ENCODE assay signal across 9 mouse cellular contexts in genomic region chr9:48694616-48695061, GRCm38 (mm10).
A peak's percentile ranks its signal among the peaks of the same experiment; 100 is the strongest.
DNase-seq lines count a peak whose midpoint lies in the region; ATAC-seq lines count a peak whose summit lies in the region.
"Had no signal": no experiment of that assay in that cellular context is flagged by ENCODE, and none has a peak within 500 bp of the region (broad histone marks: within the 10 kb centered on the region; RNA-seq: fewer than 3 reads in every experiment).

No protein-coding gene starts in this region.

- H3K4me3 ChIP-seq in hindbrain, embryonic 11.5 days (ENCODE audit: low read depth, low read length) = no peak overlapping the region
- H3K4me3 ChIP-seq in hindbrain, embryonic 13.5 days = no peak overlapping the region
- H3K4me3 ChIP-seq in embryonic facial prominence, embryonic 10.5 days = no peak overlapping the region; the same call in 1 of the 2 replicates
- H3K4me3 ChIP-seq in kidney, embryonic 16.5 days (ENCODE audit: low read length) = no peak overlapping the region

- peak; percentile 66; the same call in 1 of the 2 replicates for ATAC-seq in hindbrain, embryonic 11.5 days (ENCODE audit: low FRiP score)
- no peak for ATAC-seq in hindbrain, embryonic 13.5 days (ENCODE audit: low FRiP score)
- ATAC-seq in kidney, embryonic 16.5 days (ENCODE audit: low FRiP score, low TSS enrichment) = peak; percentile 77; the same call in 1 of the 2 replicates
- no peak for ATAC-seq in erythroid progenitor cell, adult 5-6 weeks (replicated peaks; ENCODE audit: low FRiP score, poor library complexity, severe bottlenecking)

- 2% methylated on average over 10 of the region's 10 CpGs for WGBS in hindbrain, embryonic 11.5 days
- 6% methylated on average over 10 of the region's 10 CpGs for WGBS in hindbrain, embryonic 13.5 days
- 3% methylated on average over 10 of the region's 10 CpGs for WGBS in embryonic facial prominence, embryonic 10.5 days
- 10% methylated on average over 10 of the region's 10 CpGs for WGBS in kidney, embryonic 16.5 days

- DNase-seq in hindbrain, embryonic 11.5 days (ENCODE audit: low spot score) = peak; percentile 59
- DNase-seq in embryonic facial prominence, embryonic 10.5 days (ENCODE audit: low spot score) = peak; percentile 67
- DNase-seq in lung, postnatal 36 days = peak; percentile 57
- DNase-seq in T-cell, adult 2 months (ENCODE audit: low spot score) = no peak
- DNase-seq in frontal cortex, postnatal 36 days (ENCODE audit: low spot score in 2 of 2) = no peak
- DNase-seq: thymus, postnatal 14 days had no signal

- peaks cover 24% of the 10 kb centered on the region for H3K4me1 ChIP-seq in hindbrain, embryonic 11.5 days (replicated peaks; ENCODE audit: control insufficient read depth, insufficient read depth, low read length)
- peaks cover 41% of the 10 kb centered on the region for H3K4me1 ChIP-seq in hindbrain, embryonic 13.5 days (replicated peaks)
- peaks cover 64% of the 10 kb centered on the region for H3K4me1 ChIP-seq in embryonic facial prominence, embryonic 10.5 days
- peaks cover 26% of the 10 kb centered on the region for H3K4me1 ChIP-seq in kidney, embryonic 16.5 days (ENCODE audit: insufficient read depth, low read length)

- no peaks in the 10 kb centered on the region for H3K9me3 ChIP-seq in hindbrain, embryonic 11.5 days (ENCODE audit: control insufficient read depth, low read length)
- no peaks in the 10 kb centered on the region for H3K9me3 ChIP-seq in hindbrain, embryonic 13.5 days
- no peaks in the 10 kb centered on the region for H3K9me3 ChIP-seq in embryonic facial prominence, embryonic 10.5 days
- no peaks in the 10 kb centered on the region for H3K9me3 ChIP-seq in kidney, embryonic 16.5 days (ENCODE audit: low read length)

- H3K27ac ChIP-seq in hindbrain, embryonic 11.5 days (ENCODE audit: low read depth, low read length) = peak overlapping the region; percentile 19
- no peak overlapping the region for H3K27ac ChIP-seq in hindbrain, embryonic 13.5 days
- peak overlapping the region; percentile 79 for H3K27ac ChIP-seq in embryonic facial prominence, embryonic 10.5 days (replicated peaks)
- 0 out of 2 replicates have a peak overlapping the region, but pooled peaks have one; percentile 12 for H3K27ac ChIP-seq in kidney, embryonic 16.5 days (ENCODE audit: low read length)

- H3K27me3 ChIP-seq in hindbrain, embryonic 11.5 days (ENCODE audit: control insufficient read depth, insufficient read depth, low read length) = no peaks in the 10 kb centered on the region
- H3K27me3 ChIP-seq in hindbrain, embryonic 13.5 days = 0 out of 2 replicates have a peak, but pooled peaks cover 12% of the 10 kb centered on the region
- H3K27me3 ChIP-seq in embryonic facial prominence, embryonic 10.5 days (replicated peaks; ENCODE audit: low read depth, poor library complexity, severe bottlenecking) = 0 out of 2 replicates have a peak, but pooled peaks cover 6% of the 10 kb centered on the region
- peaks cover 3% of the 10 kb centered on the region; the same call in 1 of the 2 replicates for H3K27me3 ChIP-seq in kidney, embryonic 16.5 days (ENCODE audit: insufficient read depth, low read length)

- no peak overlapping the region for H3K9ac ChIP-seq in hindbrain, embryonic 11.5 days (ENCODE audit: low read depth, low read length)
- H3K9ac ChIP-seq in hindbrain, embryonic 13.5 days = no peak overlapping the region
- peak overlapping the region; percentile 38; the same call in 1 of the 2 replicates for H3K9ac ChIP-seq in kidney, embryonic 16.5 days (replicated peaks; ENCODE audit: low read length)

- no peaks in the 10 kb centered on the region for H3K36me3 ChIP-seq in hindbrain, embryonic 11.5 days (ENCODE audit: control insufficient read depth, insufficient read depth, low read length)
- H3K36me3 ChIP-seq in hindbrain, embryonic 13.5 days = no peaks in the 10 kb centered on the region
- no peaks in the 10 kb centered on the region for H3K36me3 ChIP-seq in embryonic facial prominence, embryonic 10.5 days (replicated peaks)
- H3K36me3 ChIP-seq in kidney, embryonic 16.5 days (ENCODE audit: insufficient read depth, low read length) = no peaks in the 10 kb centered on the region

- H3K4me2 ChIP-seq in hindbrain, embryonic 11.5 days (replicated peaks; ENCODE audit: low read depth, low read length) = no peak overlapping the region
- no peak overlapping the region for H3K4me2 ChIP-seq in hindbrain, embryonic 13.5 days
- no peak overlapping the region for H3K4me2 ChIP-seq in kidney, embryonic 16.5 days (replicated peaks; ENCODE audit: low read depth, low read length)

Comparison
In these comparisons a context has a peak if more than half of its experiments do, and no peak if none do; other contexts are left out.
1. ATAC-seq: peak in hindbrain, embryonic 11.5 days (single experiment) and kidney, embryonic 16.5 days (single experiment); none in hindbrain, embryonic 13.5 days (single experiment) and erythroid progenitor cell, adult 5-6 weeks (single experiment).
2. DNase-seq: peak in hindbrain, embryonic 11.5 days (single experiment), embryonic facial prominence, embryonic 10.5 days (single experiment) and lung, postnatal 36 days (single experiment); none in T-cell, adult 2 months (single experiment) and frontal cortex, postnatal 36 days (0 of 2).